Mouse (Mus musculus) layer of hippocampus, adult 8-10 months (tissue): ENCODE measurements around the gene Tnfsf8. TPM values are rescaled to one million over a fixed set of nuclear protein-coding genes. Genes with fewer than 3 reads are reported as not detected.

Source experiments
- DNase-seq, 2 experiments: peaks; one replicate each; pipeline ENCODE4 v3.0.0; 2022; ENCODE audit warnings: low spot score in 2 of 2
- total RNA-seq, 4 experiments: library from RNA; stranded (reverse); gene quantifications; 2 replicates each; pipeline ENCODE4 v1.2.4; 2022

Tnfsf8 gene
- under 1 TPM in 2 of 4 experiments, not detected in 2; 0.59 to 0.65 TPM for total RNA-seq

GRCm38 (mm10) chr4:63860688-63861540 lies at the start of gene Tnfsf8:
Gene Tnfsf8 (minus strand): TSS chr4:63861347.
- DNase-seq: no peak

DNA sequence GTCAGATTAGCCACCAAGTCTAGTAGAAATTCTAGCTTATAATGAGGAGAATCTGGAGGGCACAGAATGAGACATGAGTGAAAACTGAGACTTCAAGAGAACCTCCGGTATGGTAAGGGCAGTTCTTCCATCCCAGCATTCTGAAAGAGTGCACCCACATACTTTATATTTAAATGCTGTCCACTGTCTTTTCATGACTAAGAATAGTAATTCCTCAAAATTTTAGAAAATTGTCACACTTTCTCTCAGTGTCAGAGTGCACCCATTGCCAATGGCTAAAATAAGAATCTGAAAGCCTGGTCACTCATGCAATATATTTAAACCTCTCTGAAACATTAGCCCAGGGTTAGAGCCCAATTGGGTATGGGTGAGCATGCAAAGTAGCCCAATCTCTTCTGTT lies 47.4 kb upstream of the Tnfsf8 start:
- DNase-seq: no peak

DNA sequence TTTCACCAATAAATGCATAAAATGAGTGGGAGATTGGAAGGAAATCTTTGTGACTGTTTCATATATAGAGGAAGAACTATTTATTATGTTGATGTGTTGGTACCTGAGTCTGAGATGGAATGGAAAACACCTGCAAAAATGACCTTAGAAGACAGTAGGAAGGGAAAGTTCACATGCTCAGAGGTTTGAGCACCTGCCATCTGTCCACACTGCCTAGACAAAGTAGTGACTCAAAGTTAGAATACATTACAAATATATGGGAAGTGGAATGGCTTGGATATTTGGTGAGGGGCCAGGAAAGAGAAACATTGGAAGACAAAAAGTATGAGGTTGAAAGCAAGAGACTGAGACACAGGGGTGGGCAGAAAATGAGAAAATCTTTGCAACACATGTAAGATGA lies 46.3 kb upstream of the Tnfsf8 start:
- DNase-seq: no peak

DNA sequence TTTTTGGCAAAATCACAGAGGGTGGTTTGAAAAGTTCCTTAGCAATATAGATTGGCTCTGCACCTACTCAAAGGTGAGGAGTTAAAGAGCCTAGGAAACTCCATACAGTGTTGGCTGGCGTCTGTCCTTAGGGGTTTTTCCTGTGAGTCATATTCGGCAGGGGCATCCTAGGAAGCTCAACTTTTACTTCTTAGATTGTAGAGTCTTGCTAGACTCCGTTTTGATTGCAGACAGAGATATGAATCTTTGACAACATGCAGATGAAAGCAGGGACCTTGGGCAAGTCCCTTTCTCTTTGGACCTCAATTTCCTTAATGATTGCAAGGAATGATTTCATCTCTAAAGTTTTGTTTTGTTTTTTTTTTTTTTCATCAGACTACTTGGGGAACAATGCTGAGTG lies 44.9 kb upstream of the Tnfsf8 start:
- DNase-seq: no peak

GRCm38 (mm10) chr4:63899081-63899523 lies 38.0 kb upstream of the Tnfsf8 start:
- DNase-seq: no peak

DNA sequence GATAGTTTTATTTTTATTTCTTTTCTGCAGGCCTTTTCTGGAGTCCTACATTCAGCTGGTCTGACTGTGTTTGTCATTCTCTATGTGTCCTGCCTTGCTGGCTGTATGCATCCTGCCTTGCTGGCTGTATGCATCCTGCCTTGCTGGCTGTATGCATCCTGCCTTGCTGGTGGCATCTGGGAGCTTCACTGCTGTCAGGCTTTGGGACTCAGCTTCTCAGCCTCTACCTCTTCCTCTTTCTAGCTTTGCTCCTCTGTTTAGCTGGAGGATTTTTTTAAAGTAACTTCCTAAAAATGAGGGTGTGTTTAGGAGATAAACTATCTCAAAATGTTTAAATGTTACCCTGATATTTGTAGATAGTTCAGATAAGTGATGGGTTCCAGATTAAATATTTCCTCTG lies 36.0 kb upstream of the Tnfsf8 start:
- no peak for DNase-seq

- no peak for DNase-seq
Observed at GRCm38 (mm10) chr4:63886156-63886555, 25.0 kb upstream of the Tnfsf8 start.

GRCm38 (mm10) chr4:63876720-63877119 lies 15.6 kb upstream of the Tnfsf8 start:
- DNase-seq: no peak

- no peak for DNase-seq
Observed at GRCm38 (mm10) chr4:63875480-63875879, 14.3 kb upstream of the Tnfsf8 start.

GRCm38 (mm10) chr4:63870678-63871077 lies 9.5 kb upstream of the Tnfsf8 start:
- DNase-seq: no peak

DNA sequence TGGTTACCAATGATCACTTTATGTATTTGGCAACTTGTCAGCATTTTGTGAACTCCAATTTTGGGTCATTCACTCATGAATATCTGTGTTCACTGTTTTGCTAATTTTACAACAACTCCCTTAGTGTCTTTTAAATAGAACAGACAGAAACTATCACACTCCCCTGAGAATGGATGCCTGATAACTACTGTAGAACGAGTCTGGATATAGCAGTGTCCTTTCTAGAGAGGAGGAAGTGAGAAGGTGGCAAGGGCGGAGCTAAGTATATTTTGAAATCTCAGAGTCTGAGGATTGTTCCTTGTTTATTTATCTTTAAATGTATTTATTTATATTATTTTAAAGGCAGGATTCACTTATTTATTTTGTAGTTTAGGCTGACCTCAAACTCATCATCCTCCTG lies 7.6 kb upstream of the Tnfsf8 start:
- DNase-seq: no peak

DNA sequence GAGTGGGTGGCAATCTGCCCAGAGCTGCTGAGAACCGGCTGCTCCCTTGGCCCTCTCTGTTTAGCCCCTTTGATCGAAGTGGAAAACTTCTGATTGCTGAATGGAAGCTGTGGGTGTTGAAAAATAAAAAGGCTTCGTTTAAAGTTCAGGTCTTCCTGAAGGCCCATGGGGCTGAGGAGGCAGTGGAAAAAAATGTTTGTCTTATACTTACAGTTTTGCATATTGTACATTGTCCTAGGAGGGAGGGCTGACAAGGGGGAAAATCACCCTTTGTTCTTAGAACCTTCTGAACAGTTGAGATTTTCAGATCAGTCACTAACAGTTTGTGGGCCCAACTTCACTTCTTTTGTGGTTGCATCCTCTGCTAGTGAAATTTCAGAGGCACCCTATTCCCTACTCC lies 1.8 kb upstream of the Tnfsf8 start:
- DNase-seq: no peak

GRCm38 (mm10) chr4:63862092-63862697 lies 1.0 kb upstream of the Tnfsf8 start:
- no peak for DNase-seq

DNA sequence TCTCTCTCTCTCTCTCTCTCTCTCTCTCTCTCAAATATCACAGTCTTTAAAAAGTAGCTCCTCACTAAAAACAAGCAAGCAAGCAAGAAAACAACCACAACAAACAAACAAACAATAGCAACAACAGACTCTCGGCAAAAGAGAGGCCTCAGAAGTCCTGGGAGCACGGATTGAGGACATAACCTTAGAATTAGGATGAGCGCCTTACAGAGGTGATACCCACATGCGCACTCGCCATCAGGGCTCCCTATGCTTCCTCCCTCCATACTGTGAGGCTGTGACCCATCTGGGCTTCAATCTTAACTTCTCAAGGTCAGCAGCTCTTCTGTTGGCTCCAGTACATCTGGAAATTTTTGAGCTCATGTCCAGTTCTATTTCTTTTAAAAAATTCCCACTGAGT lies 911 bp downstream of the Tnfsf8 start:
- no peak for DNase-seq

DNA sequence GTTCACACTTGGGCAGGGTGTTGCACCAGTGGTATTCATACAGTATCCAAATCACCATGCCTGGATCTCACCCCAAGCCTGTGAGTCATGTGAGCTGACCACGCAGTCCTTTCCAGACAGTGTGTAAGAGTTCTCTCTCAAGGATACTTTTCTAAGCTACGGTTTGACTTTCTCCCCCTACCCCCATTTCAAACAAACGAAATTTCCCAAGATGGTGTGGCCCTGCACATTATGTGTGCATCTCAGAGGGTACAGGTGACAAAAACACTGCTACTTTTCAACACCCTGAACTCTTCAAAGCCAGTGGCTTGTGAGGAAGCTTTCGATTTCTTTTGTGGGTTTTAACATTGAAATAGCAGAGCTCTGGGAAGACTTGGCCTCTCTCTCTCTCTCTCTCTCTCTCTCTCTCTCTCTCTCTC lies 1.4 kb downstream of the Tnfsf8 start:
- DNase-seq: no peak

- no peak for DNase-seq
Observed at GRCm38 (mm10) chr4:63858646-63859224, 2.4 kb downstream of the Tnfsf8 start.

- no peak for DNase-seq
Observed at GRCm38 (mm10) chr4:63856764-63857163, 4.4 kb downstream of the Tnfsf8 start.

DNA sequence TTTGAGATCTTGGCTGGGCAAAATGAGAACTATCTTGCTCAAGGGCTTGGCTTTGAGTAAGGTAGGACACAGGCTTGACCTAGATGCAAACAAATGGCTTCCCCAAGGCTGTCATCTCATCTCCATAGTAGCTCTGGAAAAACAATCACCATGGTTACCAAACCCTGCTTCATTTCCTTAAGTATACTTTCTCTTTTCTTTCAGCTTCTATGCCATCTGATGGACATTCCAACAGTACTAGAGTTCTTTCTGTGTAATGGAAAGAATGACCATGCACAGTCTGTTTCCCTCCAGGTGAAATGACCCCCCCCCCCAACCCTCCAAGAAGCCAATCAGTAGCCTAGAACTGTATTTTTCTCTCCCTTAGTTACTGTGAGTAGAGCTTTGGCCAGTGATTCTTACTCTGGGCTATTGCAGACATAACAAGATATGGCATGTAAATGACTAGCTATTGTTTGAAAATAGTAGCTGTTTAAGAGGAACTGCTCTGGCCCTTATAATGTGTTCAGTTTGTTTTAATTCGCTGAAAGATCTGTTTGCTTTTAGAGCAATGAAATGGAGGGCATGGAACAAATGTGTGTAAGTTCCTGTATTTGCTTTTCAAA lies 7.3 kb downstream of the Tnfsf8 start:
- no peak for DNase-seq

DNA sequence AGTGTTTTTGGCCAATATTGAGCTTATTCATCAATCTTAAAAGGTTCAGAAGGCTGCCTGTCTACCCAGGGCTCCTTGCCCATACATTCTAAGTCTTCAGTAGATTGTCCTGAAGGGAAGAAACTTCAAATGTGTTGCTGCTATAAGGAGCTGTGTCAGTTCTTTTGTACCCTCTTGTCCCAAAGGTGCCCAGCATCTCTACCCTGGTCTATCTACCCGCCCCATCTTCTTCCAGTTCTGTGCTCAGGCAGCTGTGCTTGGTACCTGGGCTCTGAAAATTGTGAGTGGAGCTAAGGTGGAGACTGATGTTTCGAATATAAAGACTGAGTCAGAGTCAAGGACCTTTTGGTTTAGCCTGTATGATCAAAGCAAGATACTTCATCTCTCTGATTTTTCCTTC lies 11.1 kb downstream of the Tnfsf8 start:
- no peak for DNase-seq

- DNase-seq: no peak
Observed at GRCm38 (mm10) chr4:63846881-63847597, 14.1 kb downstream of the Tnfsf8 start.

GRCm38 (mm10) chr4:63845760-63846159 lies 15.4 kb downstream of the Tnfsf8 start:
- no peak for DNase-seq
